8 mouse cellular contexts compared by ENCODE assay signal in the genomic region with DNA sequence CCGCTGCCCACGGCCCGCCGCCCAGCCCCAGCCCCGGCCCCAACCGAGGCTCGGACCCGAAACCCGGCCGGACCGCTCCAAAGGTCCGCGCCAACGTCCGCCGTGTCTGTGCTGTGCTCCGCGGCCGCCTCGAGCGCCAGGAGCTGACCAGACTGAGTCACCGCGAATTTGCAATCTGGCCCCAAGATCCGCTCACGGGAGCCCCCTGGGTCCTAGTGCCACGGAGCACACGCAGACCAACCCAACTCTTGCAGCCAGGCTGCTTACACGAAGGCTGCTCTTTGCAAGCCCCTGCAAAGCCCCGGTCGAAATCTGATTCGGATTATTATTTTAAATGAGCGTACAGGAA. TPM values are rescaled to one million over a fixed set of nuclear protein-coding genes. Genes with fewer than 3 reads are reported as not detected.
DNase-seq lines count a peak whose midpoint lies in the region; ATAC-seq and TF ChIP-seq lines count a peak whose summit lies in the region.

No protein-coding gene starts in this region.

- dilution Hi-C loops in CH12.LX (cut with MboI; ENCODE audit: extremely low pct_ligation_motif_present, extremely low pct_unique_long_range_greater_than_20kb, low sequenced_read_pairs) = no loop called here

- 0 out of 2 replicates have a peak, but pooled peaks have one; percentile 5 for TF ChIP-seq EP300 in CH12.LX (IDR thresholded peaks at IDR 0.05; ENCODE audit: low read length)
- no peak for TF ChIP-seq EP300 in liver, postnatal 0 days (IDR thresholded peaks at IDR 0.05; ENCODE audit: low read depth)

- peaks cover 7 to 40% of the 10 kb centered on the region in 2 experiments for H3K4me1 ChIP-seq in CH12.LX (ENCODE audit: control insufficient read depth in 1 of 2, insufficient read depth in 2 of 2)
- peaks cover 36% of the 10 kb centered on the region for H3K4me1 ChIP-seq in forebrain, embryonic 12.5 days
- H3K4me1 ChIP-seq in liver, postnatal 0 days (ENCODE audit: insufficient read depth) = peaks cover 20% of the 10 kb centered on the region
- H3K4me1 ChIP-seq in neural tube, embryonic 14.5 days (ENCODE audit: control insufficient read depth, insufficient read depth, low read length) = peaks cover 33% of the 10 kb centered on the region

- intact Hi-C loops in heart, postnatal 10 days (cut with DNase I) = loop anchor here (2.0 kb wide), 1 partner anchor 34 kb away; no protein-coding TSS in a partner anchor

- H3K4me3 ChIP-seq in CH12.LX (replicated peaks in 1 of 3; ENCODE audit: low read depth in 2 of 3, low read length in 2 of 3, poor library complexity in 1 of 3) = peak overlapping the region; percentile 61 to 79 (median 64)
- peak overlapping the region; percentile 70 for H3K4me3 ChIP-seq in forebrain, embryonic 12.5 days (replicated peaks)
- H3K4me3 ChIP-seq in liver, postnatal 0 days (ENCODE audit: low read depth, low read length) = peak overlapping the region; percentile 90
- H3K4me3 ChIP-seq in neural tube, embryonic 14.5 days (ENCODE audit: low read depth, low read length) = peak overlapping the region; percentile 67

- peak; percentile 0; the same call in 1 of the 2 replicates for TF ChIP-seq RAD21 in CH12.LX (IDR thresholded peaks at IDR 0.05; ENCODE audit: low read depth, low read length)

- peak overlapping the region; percentile 21 for H3K27ac ChIP-seq in CH12.LX (ENCODE audit: insufficient read depth, low read depth)
- peak overlapping the region; percentile 93 for H3K27ac ChIP-seq in forebrain, embryonic 12.5 days
- H3K27ac ChIP-seq in liver, postnatal 0 days (ENCODE audit: low read depth) = peak overlapping the region; percentile 97
- H3K27ac ChIP-seq in neural tube, embryonic 14.5 days (ENCODE audit: low read depth, low read length) = peak overlapping the region; percentile 86

- WGBS in forebrain, embryonic 12.5 days = under 1% methylated on average over 25 of the region's 32 CpGs
- under 1% methylated on average over 32 of the region's 32 CpGs for WGBS in large intestine, adult 2 months
- WGBS in liver, postnatal 0 days (ENCODE audit: insufficient replicate concordance) = 0% methylated on average over 32 of the region's 32 CpGs
- WGBS in neural tube, embryonic 14.5 days = under 1% methylated on average over 31 of the region's 32 CpGs

- TF ChIP-seq CTCF in CH12.LX (conservative IDR thresholded peaks at IDR 0.05 in 1 of 2, IDR thresholded peaks at IDR 0.05 in 1 of 2; ENCODE audit: low read depth in 2 of 2, low read length in 2 of 2) = no peak
- peak; percentile 61 for TF ChIP-seq CTCF in liver, postnatal 0 days (IDR thresholded peaks at IDR 0.05; ENCODE audit: low read depth)

- peak overlapping the region; percentile 44 for H3K9ac ChIP-seq in CH12.LX (ENCODE audit: insufficient read depth, low read depth)
- peak overlapping the region; percentile 70 for H3K9ac ChIP-seq in forebrain, embryonic 12.5 days
- H3K9ac ChIP-seq in liver, postnatal 0 days (replicated peaks) = peak overlapping the region; percentile 93
- H3K9ac ChIP-seq in neural tube, embryonic 14.5 days (replicated peaks; ENCODE audit: low read depth, low read length) = peak overlapping the region; percentile 68

- H3K27me3 ChIP-seq in CH12.LX (replicated peaks) = no peaks in the 10 kb centered on the region
- H3K27me3 ChIP-seq in forebrain, embryonic 12.5 days = no peaks in the 10 kb centered on the region
- no peaks in the 10 kb centered on the region for H3K27me3 ChIP-seq in liver, postnatal 0 days (ENCODE audit: insufficient read depth, low read length)
- no peaks in the 10 kb centered on the region for H3K27me3 ChIP-seq in neural tube, embryonic 14.5 days (ENCODE audit: control insufficient read depth, insufficient read depth, low read length)

- H3K9me3 ChIP-seq in CH12.LX (replicated peaks; ENCODE audit: low read length) = no peaks in the 10 kb centered on the region
- H3K9me3 ChIP-seq in forebrain, embryonic 12.5 days = no peaks in the 10 kb centered on the region
- no peaks in the 10 kb centered on the region for H3K9me3 ChIP-seq in liver, postnatal 0 days (ENCODE audit: low read length)
- no peaks in the 10 kb centered on the region for H3K9me3 ChIP-seq in neural tube, embryonic 14.5 days (ENCODE audit: control insufficient read depth, low read length)

- in situ Hi-C loops in CH12.LX (cut with MboI; ENCODE audit: low pct_ligation_motif_present, low pct_unique_long_range_greater_than_20kb, low sequenced_read_pairs) = no loop called here

- DNase-seq in CH12.LX (ENCODE audit: extremely low read depth) = peak; percentile 81
- DNase-seq in c-Kit-positive CD71-positive TER-119-negative erythroid progenitor cells, embryonic 14.5 days (ENCODE audit: low read depth) = peak; percentile 68
- DNase-seq in heart, postnatal 10 days = peak; percentile 88 to 91
- peak; percentile 70 for DNase-seq in large intestine, adult 2 months (ENCODE audit: low read depth, low spot score)
- DNase-seq in liver, postnatal 0 days = peak; percentile 86
- DNase-seq in testis, postnatal 10 days (ENCODE audit: low spot score) = peak; percentile 86

- peaks cover 13 to 31% of the 10 kb centered on the region in 2 experiments for H3K36me3 ChIP-seq in CH12.LX (replicated peaks in 1 of 2; ENCODE audit: control insufficient read depth in 1 of 2, insufficient read depth in 1 of 2, low read length in 1 of 2)
- H3K36me3 ChIP-seq in forebrain, embryonic 12.5 days (replicated peaks) = peaks cover 25% of the 10 kb centered on the region
- peaks cover 25% of the 10 kb centered on the region for H3K36me3 ChIP-seq in liver, postnatal 0 days (replicated peaks; ENCODE audit: insufficient read depth, low read length)
- peaks cover 4% of the 10 kb centered on the region; the same call in 1 of the 2 replicates for H3K36me3 ChIP-seq in neural tube, embryonic 14.5 days (ENCODE audit: control insufficient read depth, insufficient read depth, low read length)

- peak; percentile 88 for TF ChIP-seq POLR2A in CH12.LX (IDR thresholded peaks at IDR 0.05; ENCODE audit: low read depth, low read length)

- H3K79me2 ChIP-seq in CH12.LX (replicated peaks; ENCODE audit: control insufficient read depth, extremely low read depth, insufficient read depth, poor library complexity, severe bottlenecking) = peaks cover 16% of the 10 kb centered on the region

- ATAC-seq in forebrain, embryonic 12.5 days (ENCODE audit: low FRiP score) = peak; percentile 86
- ATAC-seq in liver, postnatal 0 days = peak; percentile 89
- ATAC-seq in neural tube, embryonic 14.5 days (ENCODE audit: low read depth) = peak; percentile 86

- peak overlapping the region; percentile 58; the same call in 1 of the 2 replicates for H3K4me2 ChIP-seq in CH12.LX (ENCODE audit: insufficient read depth, low read depth, poor library complexity, severe bottlenecking)
- peak overlapping the region; percentile 85 for H3K4me2 ChIP-seq in forebrain, embryonic 12.5 days
- peak overlapping the region; percentile 89 for H3K4me2 ChIP-seq in liver, postnatal 0 days (ENCODE audit: low read depth, low read length)
- peak overlapping the region; percentile 78 for H3K4me2 ChIP-seq in neural tube, embryonic 14.5 days (ENCODE audit: low read depth, low read length)

TF ChIP-seq in CH12.LX, 34 proteins besides CTCF, POLR2A, EP300 and RAD21 (continues in another document):
- TF ChIP-seq BHLHE40 (IDR thresholded peaks at IDR 0.05; ENCODE audit: low read depth, low read length) (peak; percentile 85), KAT2A (IDR thresholded peaks at IDR 0.05; ENCODE audit: insufficient replicate concordance, low read length) (no peak), USF1 (IDR thresholded peaks at IDR 0.05; ENCODE audit: low read depth, low read length) (no peak), NELFE (IDR thresholded peaks at IDR 0.05; ENCODE audit: low read depth, low read length) (peak; percentile 86), MEF2A (IDR thresholded peaks at IDR 0.05; ENCODE audit: borderline replicate concordance, low read depth, low read length) (peak; percentile 58; the same call in 1 of the 2 replicates), MAX (IDR thresholded peaks at IDR 0.05; ENCODE audit: low read length) (peak; percentile 86), NRF1 (IDR thresholded peaks at IDR 0.05; ENCODE audit: low read depth, low read length) (peak; percentile 24; the same call in 1 of the 2 replicates), ETS1 (conservative IDR thresholded peaks at IDR 0.05; ENCODE audit: low read depth, low read length) (peak; percentile 42; the same call in 1 of the 2 replicates), SIN3A (IDR thresholded peaks at IDR 0.05; ENCODE audit: low read length) (peak; percentile 98), MXI1 (IDR thresholded peaks at IDR 0.05; ENCODE audit: low read depth, low read length) (peak; percentile 68), TBP (conservative IDR thresholded peaks at IDR 0.05; ENCODE audit: low read depth, low read length) (peak; percentile 76), CHD2 (IDR thresholded peaks at IDR 0.05; ENCODE audit: low read length) (no peak), MAZ (IDR thresholded peaks at IDR 0.05; ENCODE audit: low read depth, low read length) (peak; percentile 38; the same call in 1 of the 2 replicates), ZC3H11A (IDR thresholded peaks at IDR 0.05; ENCODE audit: low read depth, low read length) (no peak), MAFK (IDR thresholded peaks at IDR 0.05; ENCODE audit: insufficient replicate concordance, low read length) (peak; percentile 18; the same call in 1 of the 2 replicates), POLR2AphosphoS2 (IDR thresholded peaks at IDR 0.05; ENCODE audit: low read depth, low read length) (peak; percentile 80; the same call in 1 of the 2 replicates), TCF12 (IDR thresholded peaks at IDR 0.05; ENCODE audit: low read depth, low read length) (peak; percentile 90), HCFC1 (IDR thresholded peaks at IDR 0.05; ENCODE audit: low read depth, low read length) (peak; percentile 70), JUND (conservative IDR thresholded peaks at IDR 0.05; ENCODE audit: low read depth, low read length) (no peak), IRF4 (IDR thresholded peaks at IDR 0.05; ENCODE audit: low read depth, low read length) (peak; percentile 75), MYC (IDR thresholded peaks at IDR 0.05; ENCODE audit: low read depth, low read length) (peak; percentile 64; the same call in 1 of the 2 replicates), ELF1 (IDR thresholded peaks at IDR 0.05; ENCODE audit: low read depth, low read length) (peak; percentile 38; the same call in 1 of the 2 replicates)

RNA-seq across cellular contexts. Expression of gene Tnpo1, which starts 35.3 kb away (rescaled TPM):
- total RNA-seq in CH12.LX (2012; rRNA removed) (93.6 and 111 TPM in 2 replicates), CH12.LX (2014; rRNA removed) (95.9 and 104 TPM in 2 replicates)
- 90.7 and 105 TPM in 2 replicates for polyA plus RNA-seq in CH12.LX (2012; ENCODE audit: insufficient read length, low read depth)
- 84.2 and 99.5 TPM in 2 replicates for polyA plus RNA-seq in forebrain, embryonic 12.5 days (2016; fragmentation: Nextera tagmentation; extraction: Ambion mirVana)
- 10 to 100 TPM; 87.6 to 90.6 TPM for total RNA-seq in heart, postnatal 10 days (2021)
- polyA plus RNA-seq in large intestine, adult 2 months (2012; rRNA removed) = 13.6 and 23.1 TPM in 2 replicates
- 9.6 and 14.0 TPM in 2 replicates for polyA plus RNA-seq in liver, postnatal 0 days (2015; fragmentation: Nextera tagmentation; extraction: Ambion mirVana)
- 37.5 and 63.9 TPM in 2 replicates for polyA plus RNA-seq in neural tube, embryonic 14.5 days (2014; fragmentation: Nextera tagmentation; extraction: Ambion mirVana)

Comparison
In these comparisons a context has a peak if more than half of its experiments do, and no peak if none do; other contexts are left out.
1. Peak in every context shown above with its lines: DNase-seq, ATAC-seq, H3K4me3 ChIP-seq and H3K27ac ChIP-seq.
2. H3K27ac ChIP-seq: peak in every context shown above with its lines; median percentile 97 in liver, postnatal 0 days; 93 in forebrain, embryonic 12.5 days; 86 in neural tube, embryonic 14.5 days; 21 in CH12.LX.